Mouse (Mus musculus) CH12.LX (cell line): Measurements from ENCODE around the gene 1700012B09Rik. TPM values are rescaled to one million over a fixed set of nuclear protein-coding genes. Genes with fewer than 3 reads are reported as not detected.

ENCODE experiments used
- DNase-seq: peaks from one replicate; pipeline ENCODE4 v3.0.0-alpha.2; 2013; ENCODE audit errors: extremely low read depth
- H3K27ac ChIP-seq: 2 replicates; pipeline ENCODE4 v1.5.1; 2012; ENCODE audit warnings: low read depth, mild to moderate bottlenecking, control low read depth, moderate library complexity; ENCODE audit not compliant: insufficient read depth
- H3K27me3 ChIP-seq: replicated peaks from 2 replicates; pipeline ENCODE3; 2012; ENCODE audit warnings: inconsistent platforms
- H3K36me3 ChIP-seq, 2 experiments: replicated peaks in 1 of 2; 2 replicates each; pipeline versions ENCODE3 to v1.6.1; 2012; ENCODE audit warnings: inconsistent platforms in 1 of 2, low read length in 1 of 2, mild to moderate bottlenecking in 1 of 2, mixed read lengths in 1 of 2, moderate library complexity in 1 of 2; ENCODE audit not compliant: control insufficient read depth in 1 of 2, insufficient read depth in 1 of 2
- H3K4me1 ChIP-seq, 2 experiments: 2 replicates each; pipeline ENCODE4 v1.6.1; 2012; ENCODE audit warnings: inconsistent platforms in 1 of 2, moderate library complexity in 1 of 2; ENCODE audit not compliant: insufficient read depth in 2 of 2, control insufficient read depth in 1 of 2
- H3K4me2 ChIP-seq: 2 replicates; pipeline ENCODE4 v1.6.1; 2012; ENCODE audit warnings: low read depth, mild to moderate bottlenecking, control low read depth; ENCODE audit not compliant: poor library complexity, insufficient read depth, severe bottlenecking
- H3K4me3 ChIP-seq, 3 experiments: fragments of 150-350 bp in 1 of 3; sonication (generic) in 1 of 3; replicated peaks in 1 of 3; 2 replicates each; pipeline versions ENCODE3 to v1.5.1; 2011 to 2012; ENCODE audit warnings: low read depth in 2 of 3, low read length in 2 of 3, mild to moderate bottlenecking in 2 of 3, moderate library complexity in 2 of 3, control low read depth in 1 of 3, improper control_type of control experiment in 1 of 3, inconsistent platforms in 1 of 3, mixed read lengths in 1 of 3; ENCODE audit not compliant: poor library complexity in 1 of 3
- H3K79me2 ChIP-seq: replicated peaks from 2 replicates; pipeline ENCODE4 v1.6.1; 2012; ENCODE audit warnings: mild to moderate bottlenecking, moderate library complexity; ENCODE audit not compliant: control insufficient read depth, poor library complexity, insufficient read depth, severe bottlenecking; ENCODE audit errors: extremely low read depth
- H3K9ac ChIP-seq: 2 replicates; pipeline ENCODE4 v1.6.1; 2012; ENCODE audit warnings: low read depth, mild to moderate bottlenecking, control low read depth, moderate library complexity; ENCODE audit not compliant: insufficient read depth
- H3K9me3 ChIP-seq: replicated peaks from 2 replicates; pipeline ENCODE3; 2012; ENCODE audit warnings: low read length, inconsistent platforms, mixed read lengths
- BHLHE40 ChIP-seq: IDR thresholded peaks from 2 replicates; pipeline ENCODE4 v1.6.1; 2011; ENCODE audit warnings: mild to moderate bottlenecking, low read depth, low read length, improper control_type of control experiment
- CHD1 ChIP-seq: IDR thresholded peaks from 2 replicates; pipeline ENCODE4 v1.6.1; 2012; ENCODE audit warnings: low read depth, low read length, improper control_type of control experiment, inconsistent platforms
- CHD2 ChIP-seq: IDR thresholded peaks from 2 replicates; pipeline ENCODE4 v1.6.1; 2011; ENCODE audit warnings: low read length, improper control_type of control experiment
- E2F4 ChIP-seq: IDR thresholded peaks from 2 replicates; pipeline ENCODE4 v1.6.1; 2011; ENCODE audit warnings: low read depth, low read length, improper control_type of control experiment; ENCODE audit not compliant: insufficient replicate concordance
- ELF1 ChIP-seq: IDR thresholded peaks from 2 replicates; pipeline ENCODE4 v1.6.1; 2014; ENCODE audit warnings: low read depth, mild to moderate bottlenecking, inconsistent platforms, low read length, improper control_type of control experiment
- EP300 ChIP-seq: IDR thresholded peaks from 2 replicates; pipeline ENCODE4 v1.6.1; 2011; ENCODE audit warnings: low read length, improper control_type of control experiment
- ETS1 ChIP-seq: conservative IDR thresholded peaks from 2 replicates; pipeline ENCODE4 v1.6.1; 2012; ENCODE audit warnings: low read depth, mild to moderate bottlenecking, inconsistent platforms, low read length, improper control_type of control experiment, moderate library complexity
- GABPA ChIP-seq: IDR thresholded peaks from 2 replicates; pipeline ENCODE4 v1.6.1; 2012; ENCODE audit warnings: low read depth, low read length, improper control_type of control experiment, inconsistent platforms; ENCODE audit not compliant: insufficient replicate concordance
- HCFC1 ChIP-seq: IDR thresholded peaks from 2 replicates; pipeline ENCODE4 v1.6.1; 2012; ENCODE audit warnings: low read depth, mild to moderate bottlenecking, inconsistent platforms, low read length, improper control_type of control experiment
- IRF4 ChIP-seq: IDR thresholded peaks from 2 replicates; pipeline ENCODE4 v1.6.1; 2014; ENCODE audit warnings: low read depth, mild to moderate bottlenecking, inconsistent platforms, low read length, improper control_type of control experiment
- MAFK ChIP-seq: IDR thresholded peaks from 2 replicates; pipeline ENCODE4 v1.6.1; 2011; ENCODE audit warnings: low read length, improper control_type of control experiment; ENCODE audit not compliant: insufficient replicate concordance
- MAX ChIP-seq: IDR thresholded peaks from 2 replicates; pipeline ENCODE4 v1.6.1; 2011; ENCODE audit warnings: low read length, improper control_type of control experiment
- MAZ ChIP-seq: IDR thresholded peaks from 2 replicates; pipeline ENCODE4 v1.6.1; 2012; ENCODE audit warnings: low read depth, mild to moderate bottlenecking, inconsistent platforms, low read length, improper control_type of control experiment, moderate library complexity
- MEF2A ChIP-seq: IDR thresholded peaks from 2 replicates; pipeline ENCODE4 v1.6.1; 2014; ENCODE audit warnings: low read depth, mild to moderate bottlenecking, inconsistent platforms, low read length, improper control_type of control experiment, borderline replicate concordance
- MXI1 ChIP-seq: IDR thresholded peaks from 2 replicates; pipeline ENCODE4 v1.6.1; 2011; ENCODE audit warnings: mild to moderate bottlenecking, low read depth, low read length, improper control_type of control experiment
- MYC ChIP-seq: IDR thresholded peaks from 2 replicates; pipeline ENCODE4 v1.6.1; 2011; ENCODE audit warnings: low read depth, mild to moderate bottlenecking, improper control_type of control experiment, low read length
- NELFE ChIP-seq: IDR thresholded peaks from 2 replicates; pipeline ENCODE4 v1.6.1; 2011; ENCODE audit warnings: low read depth, low read length, improper control_type of control experiment
- NRF1 ChIP-seq: IDR thresholded peaks from 2 replicates; pipeline ENCODE4 v1.6.1; 2014; ENCODE audit warnings: low read depth, mild to moderate bottlenecking, inconsistent platforms, low read length, improper control_type of control experiment, moderate library complexity
- PAX5 ChIP-seq: IDR thresholded peaks from 2 replicates; pipeline ENCODE4 v1.6.1; 2012; ENCODE audit warnings: low read length, inconsistent platforms, mixed read lengths
- POLR2AphosphoS2 ChIP-seq: IDR thresholded peaks from 2 replicates; pipeline ENCODE4 v1.6.1; 2011; ENCODE audit warnings: low read depth, low read length, improper control_type of control experiment
- RCOR1 ChIP-seq: conservative IDR thresholded peaks from 2 replicates; pipeline ENCODE4 v1.6.1; 2012; ENCODE audit warnings: low read depth, mild to moderate bottlenecking, inconsistent platforms, low read length, improper control_type of control experiment
- SMC3 ChIP-seq: IDR thresholded peaks from 2 replicates; pipeline ENCODE4 v1.6.1; 2011; ENCODE audit warnings: low read depth, low read length, improper control_type of control experiment
- USF1 ChIP-seq: IDR thresholded peaks from 2 replicates; pipeline ENCODE4 v1.6.1; 2014; ENCODE audit warnings: low read depth, mild to moderate bottlenecking, inconsistent platforms, low read length, improper control_type of control experiment
- ZKSCAN1 ChIP-seq: IDR thresholded peaks from 2 replicates; pipeline ENCODE4 v1.6.1; 2012; ENCODE audit warnings: low read depth, inconsistent platforms, low read length, improper control_type of control experiment, borderline replicate concordance
- dilution Hi-C: fragments of 300-500 bp; cut with MboI; formaldehyde crosslinking; loops from 2 replicates; pipeline ENCODE4 v1.14.3; 2020; ENCODE audit warnings: low sequenced_read_pairs; ENCODE audit not compliant: extremely low pct_unique_long_range_greater_than_20kb, extremely low pct_ligation_motif_present
- in situ Hi-C: fragments of 300-500 bp; cut with MboI; formaldehyde crosslinking; loops from 3 replicates; pipeline ENCODE4 v1.14.3; 2019; ENCODE audit warnings: low sequenced_read_pairs, low pct_ligation_motif_present, low pct_unique_long_range_greater_than_20kb, mixed read lengths
- polyA plus RNA-seq: library from polyadenylated mRNA; unstranded; fragments of >175 nt; gene quantifications from 2 replicates; pipeline ENCODE4 v1.2.1, GENCODE M21; 2012; ENCODE audit warnings: low read depth; ENCODE audit not compliant: insufficient read length
- total RNA-seq, 2 experiments: library from RNA; depleted of rRNA; stranded (reverse); fragments of 300-350 nt in 1 of 2; fragments of >200 nt in 1 of 2; gene quantifications; 2 replicates each; pipeline ENCODE4 v1.2.3; 2012 to 2014

1700012B09Rik gene
- total and polyA plus RNA-seq, 3 experiments, result not detected

- Histone ChIP-seq H3K27me3 (no peaks in the 10 kb centered on the region), H3K4me1 (peaks cover 0 to 11% of the 10 kb centered on the region in 2 experiments; a peak in 2 of 4 replicates), H3K9me3 (no peaks in the 10 kb centered on the region), H3K4me2 (no peak overlapping the region), H3K27ac (no peak overlapping the region), H3K36me3 (no peaks in the 10 kb centered on the region), H3K9ac (no peak overlapping the region), H3K79me2 (no peaks in the 10 kb centered on the region), H3K4me3 (no peak overlapping the region)
- DNase-seq, result no peak
- in situ Hi-C loops, result no loop called here
- no peak for TF ChIP-seq MXI1
- no peak for TF ChIP-seq POLR2AphosphoS2
- no peak for TF ChIP-seq EP300
- TF ChIP-seq NRF1, result no peak
- no peak for TF ChIP-seq HCFC1
- TF ChIP-seq E2F4, result no peak
- TF ChIP-seq ZKSCAN1, result no peak
- TF ChIP-seq GABPA, result no peak
- TF ChIP-seq BHLHE40, result no peak
- dilution Hi-C loops, result no loop called here
These were observed 45.9 kb downstream of the 1700012B09Rik start for GRCm38 (mm10) chr9:14724755-14725420.

DNA sequence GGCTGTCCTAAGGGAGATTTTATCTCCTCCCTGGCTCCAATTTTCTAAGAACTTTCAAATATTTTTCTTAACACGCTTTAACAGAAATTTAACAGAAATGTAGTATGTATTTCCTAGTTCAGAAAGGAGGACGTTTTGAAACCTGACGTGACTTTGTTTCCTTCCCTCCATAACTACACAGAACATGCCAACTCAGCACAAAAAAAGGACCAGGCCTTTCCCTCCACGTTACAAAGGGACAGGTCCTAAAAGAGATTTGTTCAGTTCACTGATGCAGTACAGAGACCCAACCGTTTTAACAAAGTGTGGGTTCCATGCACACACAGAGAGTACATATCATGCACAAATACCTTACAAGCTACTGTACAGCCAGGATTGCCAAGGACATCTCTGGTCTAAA, 49.2 kb downstream of the 1700012B09Rik start:
- no peaks in the 10 kb centered on the region for H3K36me3 ChIP-seq

GRCm38 (mm10) chr9:14720384-14720783, 50.4 kb downstream of the 1700012B09Rik start:
- TF ChIP-seq MYC (no peak), ELF1 (no peak), GABPA (no peak), PAX5 (no peak), CHD2 (no peak), USF1 (no peak), HCFC1 (no peak), MAZ (no peak), NELFE (no peak), MAX (no peak), ETS1 (no peak), MXI1 (no peak), IRF4 (no peak), RCOR1 (no peak), CHD1 (no peak), ZKSCAN1 (no peak), MEF2A (no peak)
- dilution Hi-C loops, result no loop called here
- Histone ChIP-seq H3K4me2 (no peak overlapping the region), H3K9ac (no peak overlapping the region), H3K4me1 (peaks cover 5 to 14% of the 10 kb centered on the region in 2 experiments), H3K4me3 (no peak overlapping the region), H3K9me3 (no peaks in the 10 kb centered on the region), H3K27ac (no peak overlapping the region), H3K36me3 (no peaks in the 10 kb centered on the region), H3K79me2 (no peaks in the 10 kb centered on the region), H3K27me3 (no peaks in the 10 kb centered on the region)
- in situ Hi-C loops, result no loop called here
- DNase-seq, result no peak

More for the DNA sequence above, 49.2 kb downstream of the 1700012B09Rik start:
- Histone ChIP-seq H3K9ac (no peak overlapping the region), H3K27ac (no peak overlapping the region), H3K9me3 (no peaks in the 10 kb centered on the region), H3K27me3 (no peaks in the 10 kb centered on the region), H3K4me3 (no peak overlapping the region), H3K4me1 (peaks cover 4 to 17% of the 10 kb centered on the region in 2 experiments), H3K4me2 (no peak overlapping the region), H3K79me2 (no peaks in the 10 kb centered on the region)
- no peak for DNase-seq
- TF ChIP-seq MAFK (peak; percentile 80), SMC3 (no peak)
- dilution Hi-C loops, result no loop called here
- in situ Hi-C loops, result no loop called here
